Comparison of ENCODE assay signal across 17 mouse cellular contexts in genomic region chr1:73055206-73055605, GRCm38 (mm10). TPM values are rescaled to one million over a fixed set of nuclear protein-coding genes. Genes with fewer than 3 reads are reported as not detected.
DNase-seq lines count a peak whose midpoint lies in the region; ATAC-seq and TF ChIP-seq lines count a peak whose summit lies in the region.
"Had no signal": no experiment of that assay in that cellular context is flagged by ENCODE, and none has a peak within 500 bp of the region (broad histone marks: within the 10 kb centered on the region; RNA-seq: fewer than 3 reads in every experiment).

No protein-coding gene starts in this region.

- H3K4me1 ChIP-seq in forebrain, embryonic 13.5 days, result peaks cover 4% of the 10 kb centered on the region; the same call in 1 of the 2 replicates
- H3K4me1 ChIP-seq in forebrain, embryonic 12.5 days, result peaks cover 2% of the 10 kb centered on the region
- peaks cover 2% of the 10 kb centered on the region; the same call in 1 of the 2 replicates for H3K4me1 ChIP-seq in midbrain, postnatal 0 days (ENCODE audit: insufficient read depth, low read length)

- H3K9me3 ChIP-seq in forebrain, embryonic 13.5 days (replicated peaks), result no peaks in the 10 kb centered on the region
- H3K9me3 ChIP-seq in forebrain, embryonic 12.5 days, result no peaks in the 10 kb centered on the region
- H3K9me3 ChIP-seq in midbrain, postnatal 0 days (ENCODE audit: low read length), result no peaks in the 10 kb centered on the region
- H3K9me3 ChIP-seq: heart, embryonic 10.5 days; limb, embryonic 12.5 days had no signal

- no peak overlapping the region for H3K9ac ChIP-seq in forebrain, embryonic 13.5 days
- no peak overlapping the region for H3K9ac ChIP-seq in forebrain, embryonic 12.5 days
- H3K9ac ChIP-seq in midbrain, postnatal 0 days (replicated peaks; ENCODE audit: low read length, poor library complexity, severe bottlenecking), result no peak overlapping the region
- H3K9ac ChIP-seq: limb, embryonic 12.5 days; liver, postnatal 0 days had no signal

- no peak overlapping the region for H3K27ac ChIP-seq in forebrain, embryonic 13.5 days
- H3K27ac ChIP-seq in forebrain, embryonic 12.5 days, result no peak overlapping the region
- no peak overlapping the region for H3K27ac ChIP-seq in midbrain, postnatal 0 days (ENCODE audit: low read depth, low read length)
- H3K27ac ChIP-seq: heart, embryonic 10.5 days; limb, embryonic 12.5 days had no signal

- no peak overlapping the region for H3K4me2 ChIP-seq in forebrain, embryonic 13.5 days
- no peak overlapping the region for H3K4me2 ChIP-seq in forebrain, embryonic 12.5 days
- no peak overlapping the region for H3K4me2 ChIP-seq in midbrain, postnatal 0 days (ENCODE audit: low read depth, low read length, poor library complexity, severe bottlenecking)
- H3K4me2 ChIP-seq: limb, embryonic 12.5 days had no signal

- DNase-seq in cerebellum, postnatal 36 days, result peak; percentile 38 to 43
- peak; percentile 74 for DNase-seq in midbrain, postnatal 0 days (ENCODE audit: low spot score)
- no peak for DNase-seq in left cerebral cortex, postnatal 36 days (ENCODE audit: low spot score in 2 of 2)
- no peak for DNase-seq in left cerebral cortex, postnatal 10 days (ENCODE audit: extremely low spot score in 1 of 2, low spot score in 2 of 2)
- DNase-seq: adrenal gland, postnatal 36 days; kidney, adult 9 months; layer of hippocampus, adult 9-11 months; liver, postnatal 0 days; lung, postnatal 4 days had no signal

- ATAC-seq in forebrain, embryonic 13.5 days, result 0 out of 2 replicates have a peak, but pooled peaks have one; percentile 33
- ATAC-seq in forebrain, embryonic 12.5 days (ENCODE audit: low FRiP score), result no peak
- peak; percentile 42; the same call in 1 of the 2 replicates for ATAC-seq in cerebellum, adult (ENCODE audit: insufficient number of reproducible peaks, low FRiP score, low TSS enrichment)
- peak; percentile 28; the same call in 1 of the 2 replicates for ATAC-seq in midbrain, postnatal 0 days (ENCODE audit: low FRiP score)
- no peak for ATAC-seq in megakaryocyte-erythroid progenitor cell, adult 5-6 weeks (replicated peaks; ENCODE audit: low FRiP score, low TSS enrichment, poor library complexity, severe bottlenecking)
- ATAC-seq: liver, postnatal 0 days had no signal

- no peaks in the 10 kb centered on the region for H3K36me3 ChIP-seq in forebrain, embryonic 13.5 days (ENCODE audit: poor library complexity, severe bottlenecking)
- no peaks in the 10 kb centered on the region for H3K36me3 ChIP-seq in forebrain, embryonic 12.5 days (replicated peaks)
- H3K36me3 ChIP-seq in midbrain, postnatal 0 days (ENCODE audit: insufficient read depth, low read length), result no peaks in the 10 kb centered on the region
- H3K36me3 ChIP-seq: heart, embryonic 10.5 days; limb, embryonic 12.5 days had no signal

- no peaks in the 10 kb centered on the region for H3K27me3 ChIP-seq in forebrain, embryonic 13.5 days
- H3K27me3 ChIP-seq in forebrain, embryonic 12.5 days, result no peaks in the 10 kb centered on the region
- H3K27me3 ChIP-seq in midbrain, postnatal 0 days (ENCODE audit: insufficient read depth, low read length), result no peaks in the 10 kb centered on the region
- H3K27me3 ChIP-seq: limb, embryonic 12.5 days had no signal

- TF ChIP-seq CTCF in midbrain, postnatal 0 days (IDR thresholded peaks at IDR 0.05), result no peak

- 62% methylated on average over 6 of the region's 6 CpGs for WGBS in forebrain, embryonic 13.5 days
- 67% methylated on average over 6 of the region's 6 CpGs for WGBS in forebrain, embryonic 12.5 days
- WGBS in midbrain, postnatal 0 days, result 49% methylated on average over 6 of the region's 6 CpGs

- H3K4me3 ChIP-seq in forebrain, embryonic 13.5 days, result no peak overlapping the region
- H3K4me3 ChIP-seq in forebrain, embryonic 12.5 days (replicated peaks), result no peak overlapping the region
- H3K4me3 ChIP-seq in midbrain, postnatal 0 days (ENCODE audit: low read depth, low read length), result no peak overlapping the region
- H3K4me3 ChIP-seq: heart, embryonic 10.5 days; limb, embryonic 12.5 days had no signal

- intact Hi-C loops in left cerebral cortex, postnatal 36 days (cut with DNase I), result no loop called here
- intact Hi-C loops in left cerebral cortex, postnatal 10 days (cut with DNase I), result no loop called here

RNA-seq across cellular contexts. Expression of gene Tnp1, which starts 39.5 kb away (rescaled TPM):
- not detected in 2 replicates for polyA plus RNA-seq in forebrain, embryonic 13.5 days (2015; fragmentation: Nextera tagmentation; extraction: Ambion mirVana)
- polyA plus RNA-seq in forebrain, embryonic 12.5 days (2016; fragmentation: Nextera tagmentation; extraction: Ambion mirVana), result not detected in 2 replicates
- not detected in 2 replicates for total RNA-seq in midbrain, postnatal 0 days (2014; rRNA removed)
- polyA plus RNA-seq in midbrain, postnatal 0 days (2015; fragmentation: Nextera tagmentation; extraction: Ambion mirVana), result not detected in 2 replicates
- not detected in 2 replicates for total RNA-seq in megakaryocyte-erythroid progenitor cell, adult 5-6 weeks (2014; fragmentation: Nextera tagmentation)
- not detected in 2 replicates for total RNA-seq in megakaryocyte-erythroid progenitor cell, adult 5-6 weeks (2017)
- total RNA-seq in left cerebral cortex, postnatal 36 days (2021), result not detected
- not detected for total RNA-seq in left cerebral cortex, postnatal 10 days (2021)
- total RNA-seq: adrenal gland, postnatal 36 days; common myeloid progenitor, adult 5-6 weeks; hematopoietic stem cell, adult 5-6 weeks had no signal
- polyA plus RNA-seq: heart, embryonic 10.5 days; limb, embryonic 12.5 days; liver, postnatal 0 days had no signal

Comparison
In these comparisons a context has a peak if more than half of its experiments do, and no peak if none do; other contexts are left out.
1. ATAC-seq: peak in forebrain, embryonic 13.5 days (single experiment), cerebellum, adult (single experiment) and midbrain, postnatal 0 days (single experiment); none in forebrain, embryonic 12.5 days (single experiment) and megakaryocyte-erythroid progenitor cell, adult 5-6 weeks (single experiment).
2. DNase-seq: peak in cerebellum, postnatal 36 days (2 of 2) and midbrain, postnatal 0 days (single experiment); none in left cerebral cortex, postnatal 36 days (0 of 2) and left cerebral cortex, postnatal 10 days (0 of 2).